Mouse (Mus musculus) left cerebral cortex, postnatal 25 days (tissue): Measurements from ENCODE around the gene Tmem88b. TPM values are rescaled to one million over a fixed set of nuclear protein-coding genes. Genes with fewer than 3 reads are reported as not detected.

Experiments used
- DNase-seq, 2 experiments: peaks; one replicate each; pipeline ENCODE4 v3.0.0; 2022; ENCODE audit warnings: low spot score in 2 of 2, mixed read lengths in 1 of 2
- intact Hi-C: fragments of 180-260 bp; cut with DNase I; formaldehyde crosslinking; loops from one replicate; pipeline ENCODE4 v1.15.1; 2025
- total RNA-seq, 2 experiments: library from RNA; stranded (reverse); gene quantifications; 2 replicates each; pipeline ENCODE4 v1.2.3; 2021

Gene Tmem88b
- 10 to 100 TPM; 16.8 to 20.7 TPM for total RNA-seq

DNA sequence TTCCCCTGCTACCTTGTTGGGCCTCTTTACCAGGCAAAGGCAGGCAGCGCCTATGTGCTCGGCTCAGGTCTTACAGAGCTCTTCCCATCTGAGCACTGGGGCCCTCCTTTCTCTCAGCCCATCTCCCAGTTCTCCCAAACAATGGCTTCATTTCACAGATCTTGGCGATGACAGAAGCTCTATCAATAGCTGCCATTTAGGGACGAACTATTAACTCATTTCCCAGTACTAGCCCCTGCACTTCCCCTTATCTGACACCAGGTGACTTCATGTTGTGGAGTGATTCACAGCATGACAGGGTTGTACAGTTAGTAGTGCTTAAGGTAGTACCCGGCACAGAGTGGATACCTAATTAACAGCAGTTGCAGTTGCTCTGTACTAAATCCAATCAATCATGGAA is at the start of gene Tmem88b:
Gene Tmem88b (minus strand): TSS at position 56 of the 400 bp plus-strand sequence.
- intact Hi-C loops, result no loop called here
- DNase-seq, result peak in 1 of 2 experiments; percentile 15

DNA sequence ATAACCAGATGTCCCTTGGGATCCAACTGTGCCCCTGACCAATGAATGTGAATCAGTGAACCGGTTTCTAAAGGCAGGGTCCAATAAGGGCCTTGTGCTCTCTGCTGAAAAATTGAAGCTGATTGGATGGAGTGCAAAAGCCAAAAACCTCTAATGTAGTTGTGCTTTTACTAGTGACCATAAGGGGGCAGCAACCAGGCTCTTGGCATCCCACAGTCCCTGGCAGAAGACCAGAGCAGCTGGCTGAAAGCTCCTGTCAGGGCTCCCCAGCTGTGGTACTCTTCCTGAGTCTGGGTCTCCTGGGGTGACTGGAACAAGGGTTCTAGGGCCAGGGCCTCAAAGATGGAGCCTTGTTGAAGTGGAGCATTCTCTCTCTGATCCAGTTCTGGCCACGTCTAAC is 48.2 kb upstream of the Tmem88b start:
- intact Hi-C loops, result no loop called here
- DNase-seq, result peak; percentile 73 to 82

DNA sequence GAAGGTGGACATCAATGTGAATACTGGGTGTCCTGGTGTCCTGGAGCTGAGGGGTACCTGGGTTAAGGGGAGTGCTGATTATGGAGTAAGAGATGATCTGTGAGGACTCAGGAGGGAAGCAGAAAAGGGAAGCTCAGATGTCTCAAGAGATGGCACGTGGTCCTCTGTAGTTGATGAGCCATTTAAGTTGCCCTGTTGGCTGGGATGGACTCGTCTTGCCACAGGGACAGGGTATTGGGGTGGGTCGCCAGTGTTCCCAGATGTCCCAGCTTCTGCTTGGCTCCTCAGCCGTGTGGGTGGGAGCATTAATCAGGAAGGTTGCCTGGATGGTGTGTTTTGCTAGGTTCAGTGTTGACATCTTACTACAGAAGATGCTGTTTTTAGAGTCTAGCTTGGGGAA is 47.6 kb upstream of the Tmem88b start:
- no peak for DNase-seq
- intact Hi-C loops, result no loop called here

DNA sequence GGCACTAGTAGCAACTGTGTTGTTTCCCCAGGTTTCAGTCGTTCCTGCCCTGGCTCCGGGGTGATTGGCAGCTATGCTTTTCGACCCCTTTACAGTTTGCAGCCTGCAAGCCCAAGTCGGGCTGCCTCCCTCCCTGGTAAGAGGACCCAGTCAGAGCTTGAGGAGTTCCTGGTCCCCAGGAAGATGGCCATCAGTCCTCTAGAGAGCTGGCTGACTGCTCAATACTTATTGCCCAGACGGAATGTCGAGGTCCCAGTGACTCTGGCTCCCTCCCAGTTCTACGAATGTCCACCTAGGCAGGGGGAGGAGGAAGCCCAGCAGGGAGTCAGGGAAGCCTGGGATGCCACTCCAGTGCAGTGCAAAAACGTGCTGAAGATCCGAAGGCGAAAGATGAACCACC is 46.6 kb upstream of the Tmem88b start:
- intact Hi-C loops, result no loop called here
- no peak for DNase-seq

DNA sequence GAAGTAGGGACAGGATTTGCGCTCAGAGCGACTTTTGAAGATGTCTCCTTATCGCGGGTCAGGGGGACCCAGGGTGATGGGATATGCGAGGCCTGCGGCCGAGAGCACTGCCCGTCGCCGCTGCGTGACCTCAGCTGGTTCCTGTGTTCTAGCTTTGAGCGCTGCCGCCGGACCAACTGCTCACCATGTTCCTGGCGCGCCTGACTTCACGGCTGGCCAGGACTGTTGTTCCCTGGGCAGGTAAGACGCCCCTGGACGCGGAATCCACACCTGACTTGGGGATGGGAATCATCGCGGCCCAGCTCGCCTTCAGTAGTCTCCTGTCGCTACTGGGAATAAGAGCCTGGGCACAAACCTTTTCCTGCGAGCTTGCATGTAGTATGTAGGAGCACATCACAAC is 46.2 kb upstream of the Tmem88b start:
- intact Hi-C loops, result loop anchor here (1.0 kb wide), 2 partner anchors 20 to 29 kb away; partner anchors contain the start of gene Ccnl2
- DNase-seq, result no peak

DNA sequence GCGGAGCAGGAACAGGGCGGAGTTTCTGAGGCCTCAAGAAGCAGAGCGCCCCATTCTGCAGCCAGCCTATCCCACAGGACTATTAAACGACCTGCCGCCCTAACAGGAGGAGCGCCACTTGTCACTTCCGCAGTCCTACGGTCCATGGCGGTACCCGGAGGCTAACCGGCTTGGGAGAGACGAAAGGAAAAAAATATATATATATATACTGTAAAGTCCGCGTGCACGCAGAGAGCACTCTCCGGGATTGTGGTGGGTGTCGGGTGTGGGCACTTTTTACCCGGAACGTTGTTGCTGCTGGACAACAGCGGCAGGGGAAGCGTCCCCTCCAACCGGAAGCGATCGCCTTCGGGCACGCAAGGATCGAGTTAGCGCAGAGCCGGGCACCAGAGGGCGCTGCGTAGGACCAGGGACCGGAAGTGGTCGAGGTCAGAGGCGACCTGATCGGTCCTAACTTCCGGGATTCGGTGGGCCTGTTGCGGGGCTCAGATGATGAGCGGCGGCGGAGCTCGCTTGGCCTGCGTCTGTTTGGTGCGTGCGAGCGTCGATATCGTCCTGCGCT is 45.6 kb upstream of the Tmem88b start, which contains the start of gene Aurkaip1:
Gene Aurkaip1 (plus strand): TSS at position 68 of the 562 bp plus-strand sequence.
- peak; percentile 95 to 97 for DNase-seq
- intact Hi-C loops, result loop anchor here (1.0 kb wide), 2 partner anchors 19 to 28 kb away; partner anchors contain the start of gene Ccnl2

DNA sequence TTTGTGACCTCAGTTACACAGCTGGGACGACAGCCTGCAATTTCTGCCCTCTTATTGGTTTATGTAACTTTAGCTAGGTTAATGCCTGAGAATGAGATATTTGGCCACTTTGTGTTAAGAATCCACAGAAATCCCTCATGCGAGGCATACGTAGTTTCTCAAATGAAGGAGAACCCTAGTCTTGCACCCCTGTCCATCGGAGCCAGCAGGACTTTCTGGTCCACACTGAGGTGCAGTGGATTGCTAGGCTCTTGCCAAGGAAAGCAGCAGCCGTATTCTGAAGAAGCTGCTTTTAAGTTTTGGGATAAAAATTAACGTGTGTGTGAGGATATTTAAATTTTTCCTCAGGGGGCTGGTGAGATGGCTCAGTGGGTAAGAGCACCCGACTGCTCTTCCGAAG is 44.9 kb upstream of the Tmem88b start:
- intact Hi-C loops, result no loop called here
- DNase-seq, result no peak

DNA sequence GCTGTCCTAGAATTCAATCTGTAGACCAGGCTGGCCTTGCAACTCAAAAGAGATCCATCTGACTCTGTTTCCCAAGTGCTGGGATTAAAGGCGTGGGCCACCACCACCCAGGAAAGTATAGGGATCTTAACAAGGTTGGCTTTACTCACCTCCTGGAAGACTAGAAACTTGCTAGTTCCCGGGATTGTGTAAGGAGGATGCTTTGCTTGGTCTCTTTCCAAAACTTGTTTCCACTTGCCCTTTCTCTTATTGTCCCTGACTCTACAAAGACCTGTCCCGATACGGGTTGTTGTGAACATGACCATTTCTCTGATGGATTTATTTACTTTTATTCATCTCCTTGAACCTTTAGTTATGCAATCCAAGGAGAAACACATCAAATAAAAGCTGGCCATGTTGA is 44.2 kb upstream of the Tmem88b start:
- intact Hi-C loops, result no loop called here

DNA sequence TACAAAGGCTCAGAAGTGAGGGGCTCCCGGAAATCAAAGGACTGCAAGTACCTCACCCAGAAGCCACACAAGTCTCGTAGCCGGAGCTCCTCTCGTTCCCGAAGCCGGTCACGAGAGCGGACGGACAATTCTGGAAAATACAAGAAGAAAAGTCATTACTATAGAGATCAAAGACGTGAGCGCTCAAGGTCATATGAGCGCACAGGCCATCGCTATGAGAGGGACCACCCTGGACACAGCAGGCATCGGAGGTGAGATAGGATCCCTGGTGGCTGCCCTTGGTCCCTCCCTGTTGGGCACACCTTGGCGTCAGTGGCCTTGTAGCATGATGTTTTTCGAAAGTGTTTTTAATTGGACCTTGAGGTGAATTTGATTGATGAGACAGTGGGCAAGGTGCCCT is 37.8 kb upstream of the Tmem88b start:
- intact Hi-C loops, result no loop called here
- no peak for DNase-seq

More for the DNA sequence above, 44.2 kb upstream of the Tmem88b start:
- no peak for DNase-seq

DNA sequence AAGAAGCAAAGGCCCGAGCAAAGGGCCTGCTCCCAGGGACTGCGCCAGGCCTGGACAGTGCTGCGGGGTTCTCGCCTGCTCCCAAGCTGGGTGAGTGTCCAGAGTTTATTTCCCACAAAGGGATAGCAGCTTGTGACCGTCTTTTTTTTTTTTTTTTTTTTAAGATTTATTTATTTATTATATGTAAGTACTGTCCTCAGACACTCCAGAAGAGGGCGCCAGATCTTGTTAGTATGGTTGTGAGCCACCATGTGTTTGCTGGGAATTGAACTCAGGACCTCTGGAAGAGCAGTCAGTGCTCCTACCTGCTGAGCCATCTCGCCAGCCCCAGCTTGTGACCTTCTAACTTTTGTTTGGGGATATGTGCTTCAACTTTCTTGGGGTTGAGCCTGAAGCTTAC is 35.4 kb upstream of the Tmem88b start:
- intact Hi-C loops, result no loop called here
- DNase-seq, result no peak

DNA sequence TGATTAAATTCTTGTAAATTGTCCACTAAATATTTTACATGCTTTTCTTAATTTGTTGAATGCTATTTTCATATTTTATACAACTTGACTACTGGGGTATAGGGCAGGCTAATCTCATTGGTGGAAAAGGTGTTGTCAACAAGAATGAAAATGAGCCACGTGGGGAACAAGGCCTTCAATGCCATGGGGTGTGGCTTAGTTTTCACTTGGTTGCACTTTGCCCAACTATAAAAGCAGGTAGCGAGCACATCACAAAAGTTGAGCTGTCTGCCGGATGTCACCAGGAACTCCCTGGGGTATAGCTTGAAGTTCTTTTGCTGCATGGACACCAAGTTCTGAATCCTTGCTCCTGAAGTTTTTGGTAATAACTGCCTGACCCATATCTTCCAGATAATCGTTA is 31.9 kb upstream of the Tmem88b start:
- no peak for DNase-seq
- intact Hi-C loops, result no loop called here

DNA sequence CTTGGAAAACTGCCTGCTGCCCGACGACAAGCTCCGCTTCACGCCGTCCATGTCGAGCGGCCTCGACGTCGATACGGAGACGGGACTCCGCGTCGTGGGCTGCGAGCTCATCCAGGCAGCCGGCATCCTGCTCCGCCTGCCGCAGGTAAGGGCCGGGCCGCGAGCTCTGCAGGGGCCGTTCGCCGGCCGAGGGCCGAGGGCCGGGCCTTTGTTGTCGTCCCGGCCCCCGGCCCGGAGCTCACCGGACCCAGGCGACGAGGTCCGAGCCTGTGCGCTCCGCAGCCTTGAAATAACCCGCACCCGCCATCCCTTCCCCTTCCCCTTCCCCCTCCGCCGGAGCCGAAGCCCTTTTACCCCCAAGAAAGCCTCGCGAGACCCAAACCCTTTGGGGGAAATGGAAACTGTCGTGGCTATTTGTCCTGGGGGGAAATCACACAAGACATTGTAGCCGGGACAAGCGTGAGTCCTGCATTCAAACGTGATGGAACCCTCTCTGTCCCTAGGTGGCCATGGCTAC is 27.0 kb upstream of the Tmem88b start:
- intact Hi-C loops, result loop anchor here (1.0 kb wide), 1 partner anchor 19 kb away; the partner anchor contains the start of gene Aurkaip1
- no peak for DNase-seq

DNA sequence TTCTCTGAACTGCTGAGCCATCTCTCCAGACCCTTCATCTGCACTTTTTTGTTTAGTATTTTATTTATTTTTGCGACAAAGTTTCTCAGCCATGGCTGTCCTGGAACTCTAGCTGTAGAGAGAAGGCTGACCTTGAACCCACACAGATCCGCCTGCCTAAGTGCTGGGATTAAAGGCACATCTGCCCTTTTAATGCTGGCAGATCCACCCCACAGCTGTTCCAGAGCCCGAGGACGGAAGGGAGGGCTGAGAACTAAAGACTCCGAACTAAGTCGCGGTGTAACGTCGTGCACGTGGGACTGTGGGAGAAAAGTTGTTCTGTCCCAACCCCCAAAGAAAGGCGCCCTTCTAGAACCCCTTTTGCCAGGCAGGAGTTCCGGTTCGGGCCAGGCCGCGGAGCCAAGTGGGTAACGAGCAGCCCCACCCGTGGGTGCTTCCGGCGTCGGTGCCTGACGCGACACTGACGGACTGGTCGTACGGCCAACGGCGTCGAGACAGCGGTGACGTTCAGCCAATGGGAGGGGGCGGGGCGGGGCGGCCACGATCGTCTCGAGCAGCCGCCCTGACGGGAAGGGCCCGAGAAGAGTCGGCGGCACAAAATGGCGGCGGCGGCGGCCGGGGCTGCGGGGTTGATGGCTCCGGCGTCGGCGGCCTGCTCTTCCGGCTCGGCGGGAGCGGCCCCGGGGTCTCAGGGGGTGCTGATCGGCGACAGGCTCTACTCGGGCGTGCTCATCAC is 26.4 kb upstream of the Tmem88b start, which contains the start of gene Ccnl2:
Gene Ccnl2 (plus strand): TSS at position 561 of the 736 bp plus-strand sequence.
- DNase-seq, result peak; percentile 93 to 97
- intact Hi-C loops, result loop anchor here (1.0 kb wide), 1 partner anchor 19 kb away; the partner anchor contains the start of gene Aurkaip1

DNA sequence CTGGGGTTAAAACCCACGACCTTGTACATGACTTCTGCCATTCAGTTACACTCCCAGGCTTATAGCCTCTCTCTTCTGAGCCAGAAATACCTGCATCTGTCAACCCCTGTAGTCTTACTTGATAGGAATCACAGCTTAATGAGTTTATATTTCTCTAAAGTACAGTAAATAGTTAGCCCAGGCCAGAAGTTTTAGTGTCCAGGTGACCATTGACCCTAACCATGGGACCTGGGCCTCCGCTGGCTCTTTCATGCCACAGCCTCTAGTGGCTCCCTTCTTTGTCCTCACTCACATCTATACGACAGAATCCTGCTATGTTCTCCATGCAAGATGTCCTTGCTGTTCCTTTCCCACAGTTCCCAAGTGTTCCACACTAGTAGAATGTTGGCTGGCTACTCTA is 22.2 kb upstream of the Tmem88b start:
- intact Hi-C loops, result no loop called here
- no peak for DNase-seq

DNA sequence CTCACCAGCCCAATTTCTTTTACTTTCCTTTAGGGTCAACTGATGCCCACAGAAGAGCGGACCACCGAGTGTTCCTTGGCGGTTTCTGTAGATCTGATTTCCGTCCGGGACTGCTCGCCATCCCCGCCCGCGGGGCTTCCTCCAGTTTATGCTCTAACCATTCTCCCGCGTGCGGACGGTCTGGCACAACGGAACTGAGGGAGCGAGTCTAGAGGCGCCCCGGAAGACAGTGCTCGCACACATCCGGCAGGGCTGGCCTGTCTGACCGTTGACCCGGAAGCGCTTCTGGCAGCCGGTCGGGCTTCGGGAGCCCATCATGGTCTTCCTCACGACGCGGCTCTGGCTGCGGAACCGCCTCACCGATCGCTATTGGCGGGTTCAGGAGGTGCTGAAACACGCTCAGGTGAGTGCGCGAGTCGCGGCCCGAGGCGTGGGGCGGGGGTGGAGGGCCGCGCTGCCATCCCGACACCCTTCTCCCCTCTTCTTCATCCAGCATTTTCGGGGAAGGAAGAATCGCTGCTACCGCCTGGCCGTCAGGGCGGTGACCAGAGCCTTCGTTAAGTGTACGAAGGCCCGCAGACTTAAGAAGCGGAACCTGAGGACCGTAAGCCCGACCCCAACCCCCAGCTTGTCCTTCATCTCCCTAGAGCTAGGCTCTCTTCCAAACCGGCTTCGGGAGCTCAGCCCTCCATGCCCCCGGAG is 17.8 kb upstream of the Tmem88b start:
- DNase-seq, result peak; percentile 96
- intact Hi-C loops, result loop anchor here (1.0 kb wide), 1 partner anchor 28 kb away; the partner anchor contains the start of gene Aurkaip1

DNA sequence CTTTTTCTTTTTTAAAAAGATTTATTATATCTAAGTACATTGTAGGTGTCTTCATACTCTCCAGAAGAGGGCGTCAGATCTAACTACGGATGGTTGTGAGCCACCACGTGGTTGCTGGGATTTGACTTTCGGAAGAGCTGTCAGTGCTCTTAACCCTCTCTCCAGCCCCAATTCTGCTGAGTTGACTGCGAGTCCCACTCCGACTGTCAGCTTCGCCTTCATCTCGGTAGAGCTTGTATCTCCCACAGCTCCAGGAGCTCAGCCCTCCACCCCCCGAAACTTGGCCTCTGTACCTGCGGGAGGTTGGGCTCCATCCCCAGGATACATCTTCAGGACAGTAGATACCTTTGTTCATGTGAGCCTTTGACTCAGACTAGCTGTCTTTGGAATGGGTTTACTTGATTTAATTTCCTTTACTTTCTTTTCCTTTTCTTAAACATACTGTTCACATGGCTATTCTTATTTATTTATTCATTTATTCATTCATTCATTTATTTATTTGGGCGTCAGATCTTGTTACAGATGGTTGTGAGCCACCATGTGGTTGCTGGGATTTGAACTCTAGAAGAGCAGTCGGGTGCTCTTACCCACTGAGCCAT is 17.2 kb upstream of the Tmem88b start, which contains the start of gene Mrpl20:
Gene Mrpl20 (plus strand): TSS at position 138 of the 599 bp plus-strand sequence.
- no peak for DNase-seq
- intact Hi-C loops, result loop anchor here (1.0 kb wide), 1 partner anchor 28 kb away; the partner anchor contains the start of gene Aurkaip1

DNA sequence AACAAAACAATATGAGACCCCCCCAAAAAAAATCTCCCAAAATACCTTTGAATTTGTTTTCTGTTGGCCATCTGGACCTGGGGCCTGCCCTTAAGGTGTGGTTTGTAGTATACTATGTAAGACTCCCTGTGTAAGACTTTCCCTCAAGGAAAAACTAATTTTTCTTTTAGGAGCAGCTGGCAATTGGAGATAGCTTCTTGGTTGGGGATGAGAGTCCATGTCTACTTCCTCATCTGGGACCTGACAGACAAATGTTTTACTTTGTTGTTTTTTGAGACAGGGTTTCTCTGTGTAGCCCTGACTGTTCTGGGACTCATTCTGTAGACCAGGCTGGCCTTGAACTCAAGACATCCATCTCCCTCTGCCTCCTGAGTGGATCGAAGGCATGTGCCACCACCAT is 16.4 kb upstream of the Tmem88b start:
- intact Hi-C loops, result no loop called here

DNA sequence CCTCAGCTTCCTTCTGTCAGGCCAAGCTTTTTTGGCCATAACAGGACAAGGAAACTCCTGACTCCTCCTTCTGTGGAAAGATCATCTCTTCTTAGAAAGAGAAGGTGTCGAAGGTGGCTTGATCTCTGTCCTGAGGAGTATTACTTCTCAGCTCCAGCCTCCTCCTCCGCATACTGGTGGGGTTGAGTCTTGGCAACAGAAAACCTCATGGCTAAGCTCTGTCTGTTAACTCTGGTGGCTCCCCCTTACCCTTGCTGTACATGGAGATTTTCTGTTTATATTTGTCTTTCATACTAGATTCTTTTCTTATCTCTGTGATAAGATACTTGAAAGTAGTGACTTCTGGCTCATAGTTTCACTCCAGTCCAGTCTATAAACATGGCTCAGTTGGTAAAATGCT is 8.1 kb upstream of the Tmem88b start:
- intact Hi-C loops, result no loop called here
- no peak for DNase-seq

More for the DNA sequence above, 16.4 kb upstream of the Tmem88b start:
- no peak for DNase-seq

DNA sequence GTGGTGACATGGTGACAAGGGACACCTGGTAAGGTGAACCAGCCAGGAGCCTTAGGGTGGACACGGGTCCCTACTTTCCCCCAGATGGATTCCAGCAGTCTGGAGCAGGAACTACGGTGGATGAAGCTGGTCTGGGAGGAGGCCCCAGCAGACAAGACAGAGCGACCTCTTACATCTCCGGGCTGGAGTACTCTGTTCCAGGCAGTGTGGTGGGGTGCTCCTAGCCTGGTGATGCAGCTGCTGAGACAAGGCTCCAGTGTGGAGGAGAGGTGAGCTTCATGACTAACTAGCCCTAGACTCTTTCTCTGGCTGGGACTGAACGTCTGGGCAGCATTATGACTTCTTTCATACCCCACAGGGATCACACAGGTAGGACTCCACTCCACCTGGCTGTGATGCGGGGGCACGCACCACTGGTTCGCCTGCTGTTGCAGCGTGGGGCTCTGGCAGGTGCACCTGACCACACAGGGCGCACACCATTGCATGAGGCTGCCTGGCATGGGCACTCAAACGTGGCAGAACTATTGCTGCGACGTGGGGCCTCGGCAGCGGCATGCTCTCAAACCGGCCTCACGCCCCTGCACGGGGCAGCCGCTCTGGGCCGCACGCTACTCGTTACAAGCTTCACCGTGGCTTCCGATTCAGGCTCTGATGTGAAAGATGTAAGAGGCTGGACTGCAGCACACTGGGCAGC is 5.7 kb upstream of the Tmem88b start:
- DNase-seq, result no peak
- intact Hi-C loops, result no loop called here
